Mouse (Mus musculus): ENCODE data around the gene Slc16a14. TPM values are rescaled to one million over a fixed set of nuclear protein-coding genes. Genes with fewer than 3 reads are reported as not detected.

Gene Slc16a14
- total and polyA plus RNA-seq, 3 experiments: 0.10 to 0.13 TPM; not detected in 1

DNA sequence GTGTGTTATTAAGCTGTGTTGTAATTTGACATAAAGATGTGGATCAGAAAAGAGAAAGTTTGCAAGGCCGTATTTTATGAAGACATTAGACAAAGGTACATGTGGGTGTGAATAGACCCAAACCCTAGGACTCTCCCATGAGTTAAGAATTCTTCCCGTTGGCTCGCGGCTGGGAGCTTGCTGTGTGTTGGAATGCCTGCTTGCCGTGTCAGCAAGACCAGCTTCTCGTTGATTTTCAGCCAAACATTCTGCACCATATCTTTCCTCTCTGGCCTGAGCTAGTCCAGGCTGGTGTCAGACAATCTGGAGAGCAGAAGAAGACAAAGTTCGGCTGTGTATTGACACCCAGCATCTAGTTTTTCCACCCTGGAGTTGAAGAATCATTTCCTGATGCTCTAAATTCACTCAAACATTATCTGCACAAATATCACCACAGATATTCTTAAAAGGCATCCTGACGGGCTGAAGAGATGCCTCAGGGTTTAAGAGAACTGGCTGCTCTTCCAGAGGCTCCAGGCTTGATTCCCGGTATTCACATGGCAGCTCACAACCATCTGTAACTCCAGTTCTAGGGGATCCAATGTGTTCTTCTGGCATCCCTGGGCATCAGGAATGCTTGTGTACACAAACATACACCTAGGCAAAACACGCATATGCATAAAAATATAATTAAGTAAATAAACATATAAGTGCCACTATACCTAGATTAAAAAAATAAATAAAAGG, 17.7 kb upstream of the Slc16a14 start:
- no peaks in the 10 kb centered on the region for H3K36me3 ChIP-seq (replicated peaks in 1 of 2; ENCODE audit: control insufficient read depth in 1 of 2, insufficient read depth in 1 of 2, low read length in 1 of 2)
- in situ Hi-C loops (cut with MboI; ENCODE audit: low pct_ligation_motif_present, low pct_unique_long_range_greater_than_20kb, low sequenced_read_pairs) (no loop called here), dilution Hi-C loops (cut with MboI; ENCODE audit: extremely low pct_ligation_motif_present, extremely low pct_unique_long_range_greater_than_20kb, low sequenced_read_pairs) (no loop called here)
- no peak overlapping the region for H3K27ac ChIP-seq (ENCODE audit: insufficient read depth, low read depth)
- H3K9ac ChIP-seq (ENCODE audit: insufficient read depth, low read depth): no peak overlapping the region
- TF ChIP-seq RCOR1 (conservative IDR thresholded peaks at IDR 0.05; ENCODE audit: low read depth, low read length) (no peak), TBP (conservative IDR thresholded peaks at IDR 0.05; ENCODE audit: low read depth, low read length) (no peak), PAX5 (IDR thresholded peaks at IDR 0.05; ENCODE audit: low read length) (no peak), E2F4 (IDR thresholded peaks at IDR 0.05; ENCODE audit: insufficient replicate concordance, low read depth, low read length) (no peak), UBTF (IDR thresholded peaks at IDR 0.05; ENCODE audit: low read depth, low read length) (no peak), CTCF (conservative IDR thresholded peaks at IDR 0.05 in 1 of 2, IDR thresholded peaks at IDR 0.05 in 1 of 2; ENCODE audit: low read depth in 2 of 2, low read length in 2 of 2) (no peak), HCFC1 (IDR thresholded peaks at IDR 0.05; ENCODE audit: low read depth, low read length) (no peak), ZMIZ1 (IDR thresholded peaks at IDR 0.05; ENCODE audit: low read depth, low read length) (no peak), ZKSCAN1 (IDR thresholded peaks at IDR 0.05; ENCODE audit: borderline replicate concordance, low read depth, low read length) (no peak), MAFK (IDR thresholded peaks at IDR 0.05; ENCODE audit: insufficient replicate concordance, low read length) (no peak), MXI1 (IDR thresholded peaks at IDR 0.05; ENCODE audit: low read depth, low read length) (no peak), JUND (conservative IDR thresholded peaks at IDR 0.05; ENCODE audit: low read depth, low read length) (no peak), MAZ (IDR thresholded peaks at IDR 0.05; ENCODE audit: low read depth, low read length) (no peak), MYC (IDR thresholded peaks at IDR 0.05; ENCODE audit: low read depth, low read length) (no peak), POLR2AphosphoS2 (IDR thresholded peaks at IDR 0.05; ENCODE audit: low read depth, low read length) (no peak), TCF12 (IDR thresholded peaks at IDR 0.05; ENCODE audit: low read depth, low read length) (no peak), MEF2A (IDR thresholded peaks at IDR 0.05; ENCODE audit: borderline replicate concordance, low read depth, low read length) (no peak), IRF4 (IDR thresholded peaks at IDR 0.05; ENCODE audit: low read depth, low read length) (no peak)
- no peak for DNase-seq (ENCODE audit: extremely low read depth)
- no peak overlapping the region for H3K4me2 ChIP-seq (ENCODE audit: insufficient read depth, low read depth, poor library complexity, severe bottlenecking)
- no peak overlapping the region for H3K4me3 ChIP-seq (replicated peaks in 1 of 3; ENCODE audit: low read depth in 2 of 3, low read length in 2 of 3, poor library complexity in 1 of 3)
- H3K4me1 ChIP-seq (ENCODE audit: control insufficient read depth in 1 of 2, insufficient read depth in 2 of 2): no peaks in the 10 kb centered on the region
- no peaks in the 10 kb centered on the region for H3K27me3 ChIP-seq (replicated peaks)
- H3K79me2 ChIP-seq (replicated peaks; ENCODE audit: control insufficient read depth, extremely low read depth, insufficient read depth, poor library complexity, severe bottlenecking): no peaks in the 10 kb centered on the region
- H3K9me3 ChIP-seq (replicated peaks; ENCODE audit: low read length): peaks cover 3% of the 10 kb centered on the region

DNA sequence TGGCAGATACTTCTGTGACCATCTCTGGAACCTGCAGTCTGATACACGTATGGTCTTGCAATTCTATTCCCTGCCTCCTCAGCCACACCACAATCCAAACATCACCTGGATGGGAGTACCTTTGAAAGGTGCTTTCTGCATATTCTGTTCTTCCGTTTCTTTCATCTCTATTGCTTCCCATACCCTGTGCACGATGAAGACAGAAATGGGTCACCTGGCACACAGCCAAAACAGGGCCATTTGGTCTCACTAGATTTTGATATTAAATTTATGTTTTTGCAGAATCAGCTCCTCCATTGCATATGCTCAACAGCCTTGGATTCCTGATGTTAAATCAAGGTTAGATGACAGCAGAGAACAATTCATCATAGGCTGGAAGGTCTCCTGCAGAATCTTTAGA, 16.6 kb upstream of the Slc16a14 start:
- dilution Hi-C loops (cut with MboI; ENCODE audit: extremely low pct_ligation_motif_present, extremely low pct_unique_long_range_greater_than_20kb, low sequenced_read_pairs): no loop called here
- Histone ChIP-seq H3K9me3 (replicated peaks; ENCODE audit: low read length) (peaks cover 3% of the 10 kb centered on the region), H3K27me3 (replicated peaks) (no peaks in the 10 kb centered on the region), H3K4me2 (ENCODE audit: insufficient read depth, low read depth, poor library complexity, severe bottlenecking) (no peak overlapping the region), H3K27ac (ENCODE audit: insufficient read depth, low read depth) (no peak overlapping the region), H3K79me2 (replicated peaks; ENCODE audit: control insufficient read depth, extremely low read depth, insufficient read depth, poor library complexity, severe bottlenecking) (no peaks in the 10 kb centered on the region), H3K4me3 (replicated peaks in 1 of 3; ENCODE audit: low read depth in 2 of 3, low read length in 2 of 3, poor library complexity in 1 of 3) (no peak overlapping the region), H3K36me3 (replicated peaks in 1 of 2; ENCODE audit: control insufficient read depth in 1 of 2, insufficient read depth in 1 of 2, low read length in 1 of 2) (no peaks in the 10 kb centered on the region), H3K9ac (ENCODE audit: insufficient read depth, low read depth) (no peak overlapping the region), H3K4me1 (ENCODE audit: control insufficient read depth in 1 of 2, insufficient read depth in 2 of 2) (no peaks in the 10 kb centered on the region)
- TF ChIP-seq UBTF (IDR thresholded peaks at IDR 0.05; ENCODE audit: low read depth, low read length) (no peak), IRF4 (IDR thresholded peaks at IDR 0.05; ENCODE audit: low read depth, low read length) (no peak), SMC3 (IDR thresholded peaks at IDR 0.05; ENCODE audit: low read depth, low read length) (no peak), POLR2A (IDR thresholded peaks at IDR 0.05; ENCODE audit: low read depth, low read length) (no peak), ETS1 (conservative IDR thresholded peaks at IDR 0.05; ENCODE audit: low read depth, low read length) (no peak)
- in situ Hi-C loops (cut with MboI; ENCODE audit: low pct_ligation_motif_present, low pct_unique_long_range_greater_than_20kb, low sequenced_read_pairs): no loop called here
- DNase-seq (ENCODE audit: extremely low read depth): no peak

Data from CH12.LX (cell line).